Mouse (Mus musculus) right cerebral cortex, postnatal 25 days (tissue): Measurements from ENCODE around the gene Anxa6.

Experiments used
- DNase-seq: peaks from one replicate; pipeline ENCODE4 v3.0.0; 2022

Anxa6 gene

GRCm38 (mm10) chr11:55033040-55033660 is at the start of gene Anxa6:
Gene Anxa6, minus strand, starts transcription at chr11:55033445.
- peak; percentile 84 for DNase-seq

DNA sequence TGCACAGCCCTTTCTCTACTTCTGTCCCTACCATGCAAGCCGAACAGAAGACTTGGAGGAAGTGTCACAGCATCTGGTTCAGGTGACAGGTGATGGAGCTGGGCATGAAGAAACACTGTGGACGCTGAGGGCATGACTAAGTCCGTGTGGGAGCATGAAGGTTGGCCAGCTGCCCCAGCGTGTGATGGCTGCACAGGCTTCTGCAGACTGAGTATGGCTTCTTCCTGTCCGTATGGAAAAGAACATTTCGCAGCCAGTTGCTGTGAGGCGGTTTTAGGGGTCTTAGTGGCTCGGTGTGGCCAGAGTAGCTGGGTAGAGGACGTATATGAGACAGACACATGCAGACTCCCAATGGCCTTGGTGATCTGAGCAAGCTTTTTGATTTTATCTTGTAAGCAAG is 48.0 kb upstream of the Anxa6 start:
- no peak for DNase-seq

DNA sequence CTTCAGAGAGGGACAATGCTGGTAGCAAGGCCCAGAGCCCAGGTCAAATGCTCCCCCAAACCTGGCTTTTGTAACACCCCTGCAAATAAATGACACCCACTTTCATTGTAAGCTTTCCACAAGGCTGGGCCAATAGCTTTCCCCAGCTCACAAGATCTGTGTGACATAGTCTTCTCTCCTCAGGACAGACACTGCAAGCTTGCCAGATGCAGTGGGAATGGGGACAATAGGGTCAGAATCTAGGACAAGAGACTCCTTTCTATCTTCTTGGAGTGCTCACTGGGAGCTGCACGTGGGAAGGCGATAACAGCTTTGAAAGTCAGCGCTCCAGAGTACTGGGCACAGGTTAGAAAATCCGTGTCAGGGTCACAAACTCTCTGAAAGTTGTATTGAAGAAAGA is 45.9 kb upstream of the Anxa6 start:
- no peak for DNase-seq

DNA sequence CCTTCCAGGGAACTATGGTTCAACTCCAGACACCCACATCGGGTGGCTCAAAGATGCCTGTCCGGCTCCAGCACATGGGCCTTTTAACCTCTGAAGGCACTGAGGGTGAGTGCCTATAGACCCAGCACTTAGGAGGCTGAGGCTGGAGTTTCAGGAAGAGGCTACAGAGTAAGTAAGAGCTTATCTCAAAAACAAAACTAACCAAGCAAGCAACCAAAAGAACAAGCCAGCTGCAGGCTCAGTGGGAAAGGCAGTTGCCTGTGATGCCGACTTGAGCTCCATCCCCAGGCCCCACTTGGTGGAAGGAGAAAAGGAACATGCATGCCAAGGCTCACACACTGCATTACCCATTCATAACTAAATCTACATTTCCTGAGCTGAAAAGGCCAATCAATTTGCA is 45.3 kb upstream of the Anxa6 start:
- DNase-seq = no peak

DNA sequence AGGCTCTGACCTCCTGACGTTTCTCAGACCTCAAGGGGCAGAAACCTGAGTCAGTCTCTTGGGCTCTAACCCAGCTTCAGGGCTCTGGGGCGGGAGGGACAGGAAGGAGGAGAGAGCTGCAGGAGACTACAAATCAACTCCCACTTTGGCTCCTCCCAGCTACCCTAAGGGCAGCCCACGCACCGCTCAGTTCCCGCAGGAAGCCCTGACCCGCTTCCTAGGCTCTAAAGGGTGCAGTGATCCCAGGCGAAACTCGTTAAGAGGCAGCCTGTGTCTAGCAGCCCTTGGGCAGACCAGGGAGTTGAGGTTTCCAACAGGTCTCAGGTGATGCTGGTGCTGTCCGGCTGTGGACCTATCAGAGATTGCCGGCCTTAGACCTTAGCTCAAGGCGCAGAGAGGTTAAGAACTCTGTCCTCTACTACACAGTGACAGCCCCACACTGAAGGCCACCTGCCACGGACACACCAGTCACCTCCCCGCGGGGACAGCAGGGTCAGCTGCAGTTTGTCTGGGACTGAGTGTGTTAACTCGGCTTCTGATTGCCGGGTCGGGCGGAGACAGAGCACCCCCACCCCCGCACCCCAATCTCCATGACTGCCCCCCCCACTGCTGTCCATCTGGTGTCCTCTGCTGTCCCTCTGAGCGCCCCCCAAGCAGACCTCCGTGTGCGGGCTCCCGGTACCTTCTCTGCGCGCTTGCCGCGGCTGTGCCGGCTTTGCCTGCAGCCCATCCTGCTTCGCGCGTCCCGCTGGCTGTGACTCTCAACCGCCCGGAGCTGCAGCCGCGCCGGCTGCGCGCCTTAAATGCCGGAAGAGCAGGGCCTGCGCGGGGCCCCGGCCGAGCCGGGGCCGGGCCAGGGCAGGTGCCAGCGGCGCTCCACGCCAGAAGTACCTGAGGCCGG is 44.3 kb upstream of the Anxa6 start, which contains the start of gene Ccdc69:
Gene Ccdc69, minus strand, starts transcription at position 801 of the 901 bp plus-strand sequence.
- peak; percentile 32 for DNase-seq

- no peak for DNase-seq
These were observed 43.0 kb upstream of the Anxa6 start for GRCm38 (mm10) chr11:55076234-55076633.

DNA sequence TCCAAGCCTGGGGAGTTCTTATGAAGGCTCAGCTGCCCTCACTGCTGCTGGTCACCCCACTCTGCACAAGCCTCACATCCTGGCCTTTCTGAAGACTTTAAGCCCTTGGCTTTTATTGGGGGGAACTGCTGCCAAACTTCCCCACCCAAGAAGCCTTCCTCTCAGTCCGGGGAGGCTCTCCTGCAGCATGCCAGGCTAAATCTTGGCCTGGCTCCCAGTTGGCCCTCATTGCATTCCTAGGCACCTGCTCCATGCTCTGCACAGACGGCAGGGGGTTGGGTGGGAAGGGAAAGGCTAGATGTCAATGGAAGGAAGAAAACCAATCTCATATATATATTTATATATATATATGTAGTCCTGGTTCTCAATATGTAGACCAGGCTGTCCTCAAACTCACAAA is 42.4 kb upstream of the Anxa6 start:
- no peak for DNase-seq

- DNase-seq = no peak
These were observed 39.9 kb upstream of the Anxa6 start for GRCm38 (mm10) chr11:55073191-55073590.

DNA sequence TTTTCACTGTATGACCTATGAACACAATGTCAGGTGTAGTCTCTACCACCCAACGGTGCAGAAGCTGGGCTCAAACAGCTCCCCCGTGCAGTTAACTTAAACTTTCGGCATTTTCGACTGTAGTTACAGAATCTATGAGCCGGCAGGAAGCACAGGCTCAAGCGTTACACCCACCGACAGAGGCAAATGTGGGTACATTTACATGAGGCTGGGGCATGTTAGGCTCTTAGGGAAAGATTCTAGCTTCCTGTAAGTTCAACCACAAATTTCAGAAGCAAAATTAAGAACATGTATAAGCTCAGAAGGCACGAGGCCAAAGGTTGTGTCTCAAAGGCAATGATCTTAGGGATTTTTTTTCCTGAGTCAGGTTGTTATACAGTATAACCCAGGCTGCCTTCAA is 39.2 kb upstream of the Anxa6 start:
- no peak for DNase-seq

- no peak for DNase-seq
These were observed 38.1 kb upstream of the Anxa6 start for GRCm38 (mm10) chr11:55071344-55071743.

- no peak for DNase-seq
These were observed 35.8 kb upstream of the Anxa6 start for GRCm38 (mm10) chr11:55069023-55069422.

GRCm38 (mm10) chr11:55066921-55067320 is 33.7 kb upstream of the Anxa6 start:
- DNase-seq = no peak

DNA sequence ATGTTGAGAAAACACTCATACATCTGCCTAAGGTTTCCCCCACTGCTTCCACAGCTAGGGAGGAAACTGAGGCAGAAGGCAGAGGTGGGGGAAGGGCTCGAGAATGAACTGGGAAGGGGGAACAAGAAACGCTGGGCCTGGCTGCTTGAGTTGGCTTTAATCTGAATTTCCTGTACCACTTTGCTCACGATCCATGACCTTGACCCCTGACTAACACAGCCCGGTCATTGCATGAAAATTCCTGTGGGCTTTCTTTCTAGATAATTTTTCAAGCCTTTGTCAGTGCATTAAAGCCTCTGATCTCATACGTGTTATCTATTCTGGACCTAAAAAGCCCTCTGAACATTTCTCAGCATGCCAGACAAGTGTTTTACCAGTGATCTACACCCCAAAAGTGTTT is 29.6 kb upstream of the Anxa6 start:
- DNase-seq = no peak

GRCm38 (mm10) chr11:55060802-55061201 is 27.6 kb upstream of the Anxa6 start:
- DNase-seq = no peak

DNA sequence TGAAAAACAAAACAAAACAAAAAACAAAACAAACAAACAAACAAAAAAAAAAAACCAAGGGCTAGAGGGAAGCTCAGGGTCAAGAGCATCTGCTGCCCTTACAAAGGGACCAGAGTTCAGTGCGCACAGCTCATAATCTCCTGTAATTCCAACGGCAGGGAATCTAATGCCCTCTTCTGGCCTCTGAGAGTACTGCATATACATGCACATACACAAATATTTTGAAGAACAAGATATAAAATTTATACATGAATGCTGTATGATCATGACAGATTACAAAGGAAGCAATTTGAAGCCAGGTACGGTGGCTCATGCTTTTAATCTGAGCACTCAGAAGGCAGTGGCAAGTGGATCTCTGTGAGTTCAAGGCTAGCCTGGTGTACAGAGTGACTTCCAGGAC is 24.3 kb upstream of the Anxa6 start:
- no peak for DNase-seq

- DNase-seq = no peak
These were observed 17.7 kb upstream of the Anxa6 start for GRCm38 (mm10) chr11:55050837-55051510.

- no peak for DNase-seq
These were observed 13.4 kb upstream of the Anxa6 start for GRCm38 (mm10) chr11:55046600-55046999.

DNA sequence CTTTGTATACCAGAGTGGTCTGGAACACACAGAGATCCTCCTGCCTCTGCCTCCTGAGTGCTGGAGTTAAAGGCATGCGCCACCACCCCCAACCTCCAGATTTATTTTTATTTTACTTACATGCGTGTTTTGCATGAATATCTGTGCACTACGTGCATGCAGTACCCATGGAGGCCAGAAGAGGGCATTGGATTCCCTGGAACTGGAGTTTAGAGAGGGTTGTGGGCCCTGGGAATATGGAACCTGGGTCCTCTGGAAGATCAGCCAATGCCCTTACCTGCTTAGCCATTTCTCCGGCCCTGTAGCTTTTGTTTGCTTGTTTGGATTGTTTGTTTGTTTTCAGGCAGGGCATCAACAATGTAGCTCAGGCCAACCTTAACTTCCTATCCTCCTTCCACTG is 8.1 kb upstream of the Anxa6 start:
- DNase-seq = no peak

DNA sequence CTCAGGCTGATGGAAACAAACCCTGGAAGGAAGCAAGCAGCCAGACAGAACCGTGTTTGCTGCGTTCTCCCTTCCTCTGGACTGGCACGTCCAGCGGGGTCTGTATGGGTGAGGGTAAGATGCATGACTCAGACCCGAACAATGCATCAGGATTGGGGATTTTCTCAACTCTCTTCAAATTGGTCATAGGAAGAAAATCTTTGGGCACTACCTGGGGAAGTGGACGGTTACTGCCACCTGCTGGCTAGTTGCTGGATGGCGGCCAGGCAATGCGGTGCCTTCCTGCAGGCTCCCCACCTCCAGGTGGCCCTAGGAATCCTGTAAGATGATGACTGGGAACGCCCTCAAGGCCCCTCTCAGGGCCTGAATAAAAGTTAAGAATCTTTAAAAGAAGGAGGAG is 6.3 kb upstream of the Anxa6 start:
- DNase-seq = peak; percentile 73

DNA sequence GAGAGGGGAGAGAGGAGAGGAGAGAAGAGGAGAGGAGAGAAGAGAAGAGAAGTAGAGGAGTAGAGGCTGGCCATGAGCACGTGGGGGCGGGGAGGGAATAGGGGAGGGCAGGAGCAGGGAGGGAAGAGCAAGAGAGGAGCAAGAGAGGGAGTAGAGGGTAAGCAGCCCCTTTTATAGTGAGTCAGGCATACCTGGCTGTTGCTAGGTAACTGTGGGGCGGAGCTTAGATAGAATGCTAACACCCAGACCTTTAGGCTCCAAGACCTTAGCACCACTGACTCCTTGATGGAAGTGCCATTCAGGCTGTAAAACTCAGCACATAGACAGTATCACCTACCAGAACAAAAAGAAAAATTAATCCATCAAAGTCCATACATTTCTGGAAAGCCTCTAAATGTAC is 3.4 kb upstream of the Anxa6 start:
- DNase-seq = no peak

GRCm38 (mm10) chr11:55032286-55032685 is 959 bp downstream of the Anxa6 start:
- DNase-seq = no peak

GRCm38 (mm10) chr11:55031991-55032280 is 1.3 kb downstream of the Anxa6 start:
- DNase-seq = no peak

DNA sequence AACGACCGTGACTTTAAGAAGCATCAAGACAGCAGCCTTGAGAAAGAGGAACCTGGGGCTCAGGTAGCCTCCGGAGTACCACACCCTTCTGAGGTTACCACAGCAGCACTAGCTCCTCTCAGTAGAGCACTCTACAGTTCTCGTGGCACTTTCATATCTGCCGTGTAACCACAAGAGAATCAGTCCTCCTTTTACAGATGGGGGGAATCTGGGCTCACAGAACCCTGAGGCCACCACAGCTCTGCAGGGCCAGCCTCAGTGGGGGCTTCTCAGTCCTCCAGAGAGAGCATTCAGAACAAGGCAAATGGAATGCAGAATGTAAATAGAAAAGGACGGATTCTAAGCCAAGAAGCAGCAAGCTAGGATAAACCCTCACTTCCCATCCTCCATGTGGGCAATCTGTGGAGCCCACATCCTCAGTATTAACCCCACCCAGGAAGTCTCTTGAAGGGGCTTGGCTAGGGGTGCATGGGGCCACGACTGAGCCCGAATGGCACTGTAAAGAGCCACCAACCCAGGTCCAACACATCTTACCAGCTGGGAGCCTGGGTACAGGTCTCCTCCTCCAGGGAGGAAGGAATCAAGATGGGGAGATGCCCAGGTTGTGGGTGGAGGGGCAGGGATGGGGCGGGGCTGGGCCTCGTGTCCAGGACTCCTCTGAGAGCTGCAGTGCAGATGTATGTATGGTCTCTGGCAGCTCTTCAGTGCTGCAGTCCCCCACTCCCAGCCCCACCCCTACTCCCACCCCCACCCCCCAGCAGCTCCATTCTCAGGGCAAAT is 1.8 kb downstream of the Anxa6 start:
- DNase-seq = no peak
